Mouse (Mus musculus) liver, adult (tissue): ENCODE results near the gene Ppp1r13l.

Experiments used
- GATA4 ChIP-seq: IDR thresholded peaks from 2 replicates; pipeline ENCODE4 v1.6.1; 2014; ENCODE audit warnings: mild to moderate bottlenecking, low read length; ENCODE audit not compliant: insufficient replicate concordance

Ppp1r13l gene

DNA sequence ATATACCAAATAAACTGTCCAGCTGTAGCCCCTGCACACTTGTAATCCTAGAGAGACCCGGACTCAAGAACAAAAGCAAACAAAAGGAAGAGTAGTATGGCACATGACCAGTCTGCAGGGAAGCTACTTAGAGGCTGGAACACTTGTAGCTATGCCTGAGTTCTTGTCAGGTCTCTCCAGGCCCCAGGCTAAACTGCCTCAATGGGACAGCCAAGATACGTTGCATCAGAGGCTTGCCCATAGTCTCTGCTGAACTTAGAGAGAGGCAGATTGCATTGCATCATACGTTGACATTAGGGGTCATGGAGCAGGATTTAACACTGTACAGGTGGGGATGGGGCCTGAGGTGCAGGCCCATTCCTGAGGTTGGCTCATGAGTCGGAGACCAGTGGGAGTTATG, 16.5 kb downstream of the Ppp1r13l start:
- no peak for TF ChIP-seq GATA4

DNA sequence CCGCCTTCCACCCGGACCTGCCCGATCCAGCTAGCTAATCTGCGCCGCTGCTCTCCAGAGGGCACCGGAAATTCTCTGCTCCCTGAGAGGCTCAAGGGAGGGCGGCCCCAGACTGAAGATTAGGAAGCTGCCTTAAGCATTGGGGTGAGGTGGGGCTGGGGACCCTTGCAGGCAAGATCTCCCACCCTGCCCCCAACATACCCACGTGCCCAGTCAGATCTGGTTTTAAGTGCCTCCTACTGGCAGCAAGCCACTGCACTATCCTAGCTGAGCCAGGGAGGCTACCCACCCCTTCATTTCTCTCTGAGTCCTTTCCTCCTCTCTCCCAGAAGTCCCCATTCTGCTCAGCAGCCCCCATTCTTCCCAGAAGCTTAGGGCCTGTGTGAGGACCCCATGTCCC, 18.5 kb downstream of the Ppp1r13l start:
- no peak for TF ChIP-seq GATA4

DNA sequence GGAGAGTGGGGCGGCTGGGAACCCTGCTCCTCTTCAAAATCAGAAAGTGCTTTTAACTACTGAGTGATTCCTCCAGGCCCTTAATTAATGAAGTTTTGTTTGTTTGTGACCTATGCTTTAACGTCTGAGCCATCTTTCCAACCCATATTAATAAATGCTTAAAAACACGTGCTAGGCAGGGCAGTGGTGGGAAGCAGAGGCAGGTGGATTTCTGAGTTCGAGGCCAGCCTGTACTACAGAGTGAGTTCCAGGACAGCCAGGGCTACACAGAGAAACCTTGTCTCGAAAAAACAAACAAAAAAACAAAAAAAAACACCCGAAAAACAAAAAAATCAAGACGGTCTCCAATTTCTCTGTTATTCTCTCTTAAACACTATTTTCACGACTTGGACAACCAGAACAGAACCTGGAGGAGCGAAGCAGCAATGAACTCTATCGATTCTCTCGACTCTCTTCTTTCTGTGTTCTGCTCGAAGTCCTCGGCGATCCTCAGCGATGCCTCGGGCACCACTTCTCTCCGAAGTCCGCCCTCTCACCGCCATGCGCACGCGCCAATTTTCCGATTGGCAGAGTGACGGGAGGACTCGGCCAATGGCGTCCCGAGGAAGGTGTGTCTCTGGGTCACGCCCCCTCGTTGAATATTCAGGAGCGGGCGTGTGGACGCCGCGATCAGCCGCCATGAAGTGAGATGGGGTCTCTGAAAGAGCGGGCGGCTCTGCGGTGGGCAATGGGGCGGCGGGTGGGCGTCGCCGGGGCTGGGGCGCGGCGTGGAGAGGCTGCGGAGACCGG, 22.0 kb downstream of the Ppp1r13l start, which contains the start of gene Ercc2:
Gene Ercc2 (plus strand): TSS at position 634 of the 789 bp plus-strand sequence.
- peak; percentile 52; the same call in 1 of the 2 replicates for TF ChIP-seq GATA4

DNA sequence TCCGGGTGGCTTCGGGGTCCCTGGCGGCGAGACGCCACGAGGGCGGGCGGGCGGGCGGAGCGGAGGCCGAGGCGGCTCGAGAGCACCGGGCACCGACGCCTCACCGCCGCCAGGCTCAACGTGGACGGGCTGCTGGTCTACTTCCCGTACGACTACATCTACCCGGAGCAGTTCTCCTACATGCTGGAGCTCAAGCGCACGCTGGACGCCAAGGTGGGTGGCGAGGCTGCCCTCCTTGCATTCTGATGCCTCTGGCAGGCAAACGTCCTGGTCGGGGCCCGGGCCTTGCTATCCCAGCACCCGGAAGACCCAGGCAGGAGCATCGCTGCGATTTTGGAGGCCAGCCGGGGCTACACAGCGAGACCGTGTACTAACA, 22.6 kb downstream of the Ppp1r13l start:
- TF ChIP-seq GATA4, result no peak

DNA sequence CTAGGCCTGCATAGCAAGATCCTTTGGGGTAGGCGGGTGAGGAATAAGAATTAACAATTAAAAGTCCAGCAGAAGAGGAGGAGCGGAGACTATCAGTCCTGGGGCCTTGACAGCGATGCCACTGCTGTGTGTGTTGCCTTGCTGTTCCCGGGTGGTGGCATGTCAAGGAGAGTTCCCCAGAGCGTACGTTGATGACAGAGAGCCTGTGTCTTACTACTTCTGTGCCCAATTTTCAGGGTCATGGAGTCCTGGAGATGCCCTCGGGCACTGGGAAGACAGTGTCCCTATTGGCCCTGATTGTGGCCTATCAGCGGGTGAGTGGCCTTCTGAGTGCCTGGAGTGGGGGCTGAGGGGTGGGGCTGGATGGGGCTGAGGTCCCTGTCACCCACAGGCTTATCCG, 24.2 kb downstream of the Ppp1r13l start:
- TF ChIP-seq GATA4, result no peak

DNA sequence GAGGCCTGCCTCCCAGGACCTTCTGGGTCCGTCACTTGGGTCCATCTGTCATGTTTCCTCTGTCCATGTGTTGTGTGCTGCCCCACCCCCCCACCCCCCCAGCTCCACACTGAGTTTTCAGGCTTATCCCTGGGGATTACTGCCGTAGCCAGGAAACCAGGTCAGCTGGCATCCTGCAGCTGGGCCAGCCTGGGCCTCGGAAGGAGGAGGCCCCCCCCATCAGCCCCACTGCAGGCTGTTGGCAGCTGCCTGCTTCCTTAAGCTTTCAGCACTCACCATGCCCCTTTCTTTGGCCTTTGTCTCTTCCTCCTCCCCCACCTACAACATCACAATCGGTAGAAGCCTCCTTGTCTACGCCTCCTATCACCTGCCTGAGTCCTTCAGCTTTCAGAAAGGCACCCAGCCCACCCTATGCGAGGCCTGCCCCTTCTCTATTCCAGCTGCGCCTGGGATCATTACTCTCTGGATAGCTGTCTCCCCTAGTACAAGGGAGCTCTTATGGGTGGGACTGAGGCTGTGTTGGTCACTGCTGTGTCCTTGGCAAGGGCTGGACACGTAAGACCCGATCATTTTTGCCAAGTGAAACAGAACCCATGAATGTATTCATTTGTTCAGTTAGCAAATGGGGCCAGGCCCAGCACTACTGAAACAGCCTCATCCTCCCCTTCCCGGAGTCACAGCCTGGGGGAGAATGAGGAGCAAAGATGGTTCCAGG, 29.3 kb downstream of the Ppp1r13l start:
- TF ChIP-seq GATA4, result no peak

DNA sequence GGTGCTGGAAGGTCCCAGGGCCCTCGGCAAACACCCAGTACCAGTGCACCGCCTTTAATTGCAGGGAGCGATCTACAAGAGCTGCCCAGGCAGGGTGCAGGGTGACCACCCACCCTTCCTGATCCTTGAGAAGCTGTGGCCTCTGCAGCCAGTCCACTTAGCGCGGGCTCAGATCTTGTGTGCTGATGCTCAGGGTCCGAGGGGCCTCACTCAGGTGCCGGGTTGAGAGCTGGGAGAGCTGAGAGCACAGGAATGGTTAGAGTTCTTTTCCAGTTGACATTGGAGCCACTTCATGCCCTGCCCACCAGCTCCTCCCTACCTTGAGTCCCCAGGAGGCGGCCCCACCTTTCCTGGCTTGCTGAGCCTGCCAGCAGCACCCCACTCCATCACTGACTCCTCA, 34.9 kb downstream of the Ppp1r13l start:
- TF ChIP-seq GATA4, result no peak

DNA sequence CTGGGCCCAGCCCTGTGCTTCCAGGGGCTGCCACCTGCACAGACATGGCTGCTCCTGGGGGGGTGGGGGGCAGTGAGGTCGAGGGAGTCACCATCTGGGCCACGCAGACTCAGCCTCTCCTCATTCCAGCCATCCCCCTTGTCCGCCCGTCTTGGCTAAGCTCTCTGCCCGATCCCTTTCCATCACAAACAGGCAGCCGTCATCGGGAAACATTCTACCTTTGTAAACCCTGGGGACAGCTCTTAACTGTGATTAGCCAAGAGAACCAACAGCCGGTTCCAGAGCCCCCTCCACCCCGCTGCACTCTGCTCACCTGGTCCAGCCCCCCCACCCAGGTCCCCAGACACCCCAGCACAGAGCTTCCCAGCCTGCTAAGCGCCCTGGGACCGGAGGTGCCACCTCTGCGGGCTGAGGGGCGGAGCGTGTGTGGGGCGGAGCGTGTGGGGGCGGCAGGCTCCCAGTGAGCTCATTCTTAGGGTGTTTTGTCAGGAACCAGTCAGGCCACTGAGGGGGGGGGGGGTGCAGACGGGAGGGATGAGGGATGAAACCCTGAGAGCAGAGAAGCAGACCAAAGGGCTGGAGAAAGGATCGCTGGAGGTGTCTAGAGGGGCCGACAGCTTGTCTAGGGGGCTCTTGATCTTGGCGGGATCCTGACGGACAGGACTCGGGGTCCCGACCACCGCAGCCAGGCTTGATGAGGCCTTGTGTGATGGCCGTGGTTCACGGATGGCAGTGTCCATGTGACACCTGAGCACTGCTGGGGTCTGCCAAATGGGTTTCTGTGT, 40.1 kb downstream of the Ppp1r13l start:
- TF ChIP-seq GATA4, result no peak

DNA sequence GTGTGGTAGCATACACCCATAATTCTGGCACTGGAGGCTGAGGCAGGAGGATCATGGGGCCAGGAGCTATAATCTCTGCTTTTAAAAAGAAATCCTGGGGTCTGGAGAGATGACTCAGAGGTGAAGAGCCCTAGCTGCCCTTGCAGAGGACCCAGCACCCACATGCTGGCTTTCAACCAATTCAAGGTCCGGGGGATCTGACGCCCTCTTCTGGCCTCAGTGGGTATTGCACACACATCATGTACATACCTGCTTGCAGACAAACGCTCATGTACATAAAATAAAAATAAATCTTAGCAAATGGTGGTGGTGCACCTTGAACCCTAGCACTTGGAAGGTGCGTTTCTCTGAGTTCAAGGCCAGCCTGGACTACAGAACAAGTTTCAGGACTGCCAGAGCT, 41.4 kb downstream of the Ppp1r13l start:
- TF ChIP-seq GATA4, result no peak

DNA sequence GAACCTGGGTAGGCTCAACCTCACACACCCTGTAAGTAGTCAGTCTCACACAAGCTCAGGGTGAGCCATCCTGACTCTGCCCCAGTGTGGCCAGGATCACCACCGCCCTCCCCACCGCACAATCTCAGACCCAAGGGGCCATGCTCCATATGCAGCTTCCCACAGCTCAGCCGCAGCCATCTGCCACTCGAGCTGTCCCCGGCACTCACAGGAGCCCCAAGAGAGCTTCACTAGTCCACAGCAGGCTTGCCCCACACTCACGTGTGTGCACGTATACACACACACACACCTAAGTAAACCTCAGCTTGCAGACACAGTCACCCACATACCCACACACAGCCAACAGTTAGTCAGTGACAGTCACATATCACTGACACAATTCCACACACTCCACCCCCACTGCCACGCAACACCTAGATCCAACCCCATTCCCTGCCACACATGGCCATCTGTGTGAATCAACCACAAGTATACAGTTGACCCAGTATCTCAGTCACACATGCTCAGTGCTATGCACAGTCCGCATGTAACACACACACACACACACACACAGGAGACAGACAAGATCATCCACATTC, 43.1 kb downstream of the Ppp1r13l start:
- TF ChIP-seq GATA4, result no peak

DNA sequence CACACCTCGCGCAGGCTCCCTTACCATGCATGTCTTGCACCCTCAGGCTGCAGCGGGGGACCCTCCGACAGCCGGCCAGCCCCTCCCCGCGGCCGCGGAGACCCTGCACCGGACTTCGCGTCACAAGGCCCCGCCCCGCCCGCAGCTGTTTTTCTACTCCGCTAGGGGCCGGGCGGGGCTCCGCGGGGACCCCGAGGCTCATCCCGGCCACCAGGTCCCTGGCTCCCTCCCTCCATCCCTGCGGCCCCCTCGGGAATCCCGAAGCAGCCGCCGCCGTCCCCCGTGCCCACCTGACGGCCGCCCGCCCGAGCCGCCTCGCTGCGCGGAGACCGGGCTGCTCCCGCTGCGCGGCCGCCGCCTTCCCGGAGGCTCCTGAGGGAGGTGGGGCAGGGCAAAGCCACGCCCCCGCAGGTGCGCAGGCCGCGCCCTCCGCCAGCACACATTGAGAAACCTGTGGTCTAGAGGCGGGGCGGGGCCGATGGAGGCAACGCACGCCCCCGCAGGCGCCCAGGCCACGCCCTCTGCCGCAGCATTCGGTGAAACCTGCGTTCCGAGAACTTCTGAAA, 44.3 kb downstream of the Ppp1r13l start, which contains the start of gene Klc3:
Gene Klc3 (minus strand): TSS at position 374 of the 566 bp plus-strand sequence.
- TF ChIP-seq GATA4, result no peak

DNA sequence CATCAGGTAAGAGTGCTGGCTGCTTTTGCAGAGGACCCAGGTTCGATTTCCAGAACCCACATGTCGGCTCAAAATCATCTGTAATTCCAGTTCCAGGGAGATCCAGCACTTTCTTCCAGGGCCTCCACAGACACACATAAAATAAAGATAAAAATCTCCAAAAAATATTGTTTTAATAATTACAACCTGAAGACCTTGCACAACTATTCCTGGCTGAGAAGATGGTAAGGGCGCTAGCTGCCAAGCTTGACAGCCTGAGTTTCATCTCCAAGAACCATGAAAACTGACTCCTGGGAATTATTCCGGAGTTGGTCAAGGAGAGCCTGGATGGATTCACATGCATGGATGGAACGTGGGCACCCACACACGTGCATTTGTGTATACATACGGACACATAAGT, 44.9 kb downstream of the Ppp1r13l start, which contains the start of gene Ckm:
Gene Ckm (plus strand): TSS at position 301 of the 400 bp plus-strand sequence.
- no peak for TF ChIP-seq GATA4

DNA sequence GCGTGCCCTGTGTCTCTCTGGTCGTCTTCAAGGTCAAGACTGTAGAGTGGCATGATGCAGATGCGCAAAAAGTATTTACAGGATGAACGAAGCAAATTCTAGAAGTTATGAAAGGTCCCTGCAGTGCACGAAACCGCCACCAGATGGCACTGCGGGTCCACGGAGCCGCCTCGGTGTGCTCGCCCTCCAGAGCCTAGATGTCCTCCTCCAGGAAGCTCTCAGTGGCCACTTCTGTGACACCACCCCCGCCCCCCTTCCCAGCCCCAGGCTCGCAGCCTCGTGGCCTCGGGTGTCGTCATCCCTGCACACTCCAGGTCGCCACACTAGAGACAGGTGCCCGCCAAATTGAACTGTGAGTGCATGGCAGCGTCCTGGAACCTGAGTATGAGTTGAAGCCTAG, 45.9 kb downstream of the Ppp1r13l start:
- no peak for TF ChIP-seq GATA4

DNA sequence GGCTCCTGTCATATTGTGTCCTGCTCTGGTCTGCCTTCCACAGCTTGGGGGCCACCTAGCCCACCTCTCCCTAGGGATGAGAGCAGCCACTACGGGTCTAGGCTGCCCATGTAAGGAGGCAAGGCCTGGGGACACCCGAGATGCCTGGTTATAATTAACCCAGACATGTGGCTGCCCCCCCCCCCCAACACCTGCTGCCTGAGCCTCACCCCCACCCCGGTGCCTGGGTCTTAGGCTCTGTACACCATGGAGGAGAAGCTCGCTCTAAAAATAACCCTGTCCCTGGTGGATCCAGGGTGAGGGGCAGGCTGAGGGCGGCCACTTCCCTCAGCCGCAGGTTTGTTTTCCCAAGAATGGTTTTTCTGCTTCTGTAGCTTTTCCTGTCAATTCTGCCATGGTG, 50.2 kb downstream of the Ppp1r13l start:
- TF ChIP-seq GATA4, result no peak
